Mouse (Mus musculus) monocyte, adult 5-6 weeks (primary cell): ENCODE results near the gene Ksr2. TPM values are rescaled to one million over a fixed set of nuclear protein-coding genes. Genes with fewer than 3 reads are reported as not detected.

ENCODE experiments used
- ATAC-seq: fragments of 153-309, 156-312 bp; replicated peaks from 2 replicates; pipeline ENCODE4 v1.8.0; 2017; ENCODE audit warnings: mild to moderate bottlenecking; ENCODE audit not compliant: low TSS enrichment, insufficient number of reproducible peaks, severe bottlenecking, poor library complexity, low FRiP score
- total RNA-seq: library from RNA; stranded (forward); fragments of 200-1000, 200-491, 200-594 nt; gene quantifications from 3 replicates; pipeline ENCODE4 v1.2.3, GENCODE M21; 2017

Gene Ksr2
- total RNA-seq, 1 experiment from 2014 or later: not detected

GRCm38 (mm10) chr5:117509511-117510375 lies 95.9 kb downstream of the Ksr2 start:
- ATAC-seq: peak; percentile 60; the same call in 1 of the 2 replicates

GRCm38 (mm10) chr5:117510864-117511263 lies 97.1 kb downstream of the Ksr2 start:
- ATAC-seq: no peak

- ATAC-seq: no peak
Observed at GRCm38 (mm10) chr5:117515396-117515795, 101.6 kb downstream of the Ksr2 start.

GRCm38 (mm10) chr5:117515861-117516260 lies 102.1 kb downstream of the Ksr2 start:
- ATAC-seq: no peak

- 0 out of 2 replicates have a peak, but pooled peaks have one; percentile 41 for ATAC-seq
Observed at GRCm38 (mm10) chr5:117516597-117516996, 102.8 kb downstream of the Ksr2 start.

- no peak for ATAC-seq
Observed at GRCm38 (mm10) chr5:117519858-117520495, 106.2 kb downstream of the Ksr2 start.

- no peak for ATAC-seq
Observed at GRCm38 (mm10) chr5:117521156-117521555, 107.4 kb downstream of the Ksr2 start.

GRCm38 (mm10) chr5:117521701-117522100 lies 107.9 kb downstream of the Ksr2 start:
- ATAC-seq: no peak

GRCm38 (mm10) chr5:117522471-117522870 lies 108.7 kb downstream of the Ksr2 start:
- ATAC-seq: no peak

GRCm38 (mm10) chr5:117523010-117523409 lies 109.2 kb downstream of the Ksr2 start:
- ATAC-seq: no peak

- ATAC-seq: no peak
Observed at GRCm38 (mm10) chr5:117530991-117531390, 117.2 kb downstream of the Ksr2 start.

- ATAC-seq: no peak
Observed at GRCm38 (mm10) chr5:117539221-117539620, 125.4 kb downstream of the Ksr2 start.

GRCm38 (mm10) chr5:117541654-117542053 lies 127.9 kb downstream of the Ksr2 start:
- ATAC-seq: no peak

GRCm38 (mm10) chr5:117546694-117547268 lies 133.0 kb downstream of the Ksr2 start:
- ATAC-seq: no peak

- ATAC-seq: no peak
Observed at GRCm38 (mm10) chr5:117550992-117551391, 137.2 kb downstream of the Ksr2 start.

- no peak for ATAC-seq
Observed at GRCm38 (mm10) chr5:117552096-117552495, 138.3 kb downstream of the Ksr2 start.

GRCm38 (mm10) chr5:117554505-117554904 lies 140.7 kb downstream of the Ksr2 start:
- no peak for ATAC-seq

- no peak for ATAC-seq
Observed at GRCm38 (mm10) chr5:117556570-117556969, 142.8 kb downstream of the Ksr2 start.

- ATAC-seq: no peak
Observed at GRCm38 (mm10) chr5:117561080-117561479, 147.3 kb downstream of the Ksr2 start.
